Comparison of ENCODE assay signal across 35 mouse cellular contexts in genomic region chr16:28734461-28734860, GRCm38 (mm10).
"Had no signal": no experiment of that assay in that cellular context is flagged by ENCODE, and none has a peak within 500 bp of the region (broad histone marks: within the 10 kb centered on the region; RNA-seq: fewer than 3 reads in every experiment).

No protein-coding gene starts in this region.

- H3K27me3 ChIP-seq: heart, embryonic 12.5 days; heart, embryonic 13.5 days; heart, embryonic 15.5 days; hindbrain, embryonic 12.5 days; hindbrain, embryonic 13.5 days; hindbrain, embryonic 15.5 days; intestine, embryonic 15.5 days; kidney, embryonic 15.5 days had no signal

- H3K4me2 ChIP-seq: heart, embryonic 11.5 days; heart, embryonic 12.5 days; heart, embryonic 13.5 days; heart, embryonic 15.5 days; hindbrain, embryonic 12.5 days; hindbrain, embryonic 13.5 days; hindbrain, embryonic 14.5 days; hindbrain, embryonic 15.5 days; intestine, embryonic 15.5 days; kidney, embryonic 15.5 days had no signal

- H3K4me3 ChIP-seq: heart, embryonic 10.5 days; heart, embryonic 12.5 days; heart, embryonic 13.5 days; heart, embryonic 15.5 days; hindbrain, embryonic 10.5 days; hindbrain, embryonic 12.5 days; hindbrain, embryonic 13.5 days; hindbrain, embryonic 15.5 days; intestine, embryonic 15.5 days; kidney, embryonic 15.5 days; layer of hippocampus, adult 2 months had no signal

- H3K36me3 ChIP-seq: heart, embryonic 10.5 days; heart, embryonic 12.5 days; heart, embryonic 13.5 days; heart, embryonic 15.5 days; hindbrain, embryonic 10.5 days; hindbrain, embryonic 12.5 days; hindbrain, embryonic 13.5 days; hindbrain, embryonic 15.5 days; intestine, embryonic 15.5 days; kidney, embryonic 15.5 days had no signal

- ATAC-seq: hindbrain, embryonic 16.5 days; hindbrain, postnatal 0 days; inflammation-experienced regulatory T-cells, adult 6 months; intestine, embryonic 15.5 days; intestine, embryonic 16.5 days; intestine, postnatal 0 days had no signal

- H3K9me3 ChIP-seq: heart, embryonic 10.5 days; heart, embryonic 12.5 days; heart, embryonic 13.5 days; heart, embryonic 15.5 days; hindbrain, embryonic 10.5 days; hindbrain, embryonic 12.5 days; hindbrain, embryonic 13.5 days; hindbrain, embryonic 15.5 days; intestine, embryonic 15.5 days; kidney, embryonic 15.5 days had no signal

- H3K9ac ChIP-seq: heart, embryonic 12.5 days; heart, embryonic 13.5 days; heart, embryonic 15.5 days; hindbrain, embryonic 12.5 days; hindbrain, embryonic 13.5 days; hindbrain, embryonic 14.5 days; hindbrain, embryonic 15.5 days; intestine, embryonic 15.5 days; kidney, embryonic 15.5 days had no signal

- H3K27ac ChIP-seq: heart, embryonic 10.5 days; heart, embryonic 13.5 days; heart, embryonic 15.5 days; hindbrain, embryonic 10.5 days; hindbrain, embryonic 12.5 days; hindbrain, embryonic 13.5 days; hindbrain, embryonic 14.5 days; hindbrain, embryonic 15.5 days; hindbrain, postnatal 0 days; intestine, embryonic 15.5 days; kidney, embryonic 15.5 days; kidney, postnatal 0 days; layer of hippocampus, adult 2 months had no signal

- H3K4me1 ChIP-seq: heart, embryonic 10.5 days; heart, embryonic 12.5 days; heart, embryonic 13.5 days; heart, embryonic 15.5 days; hindbrain, embryonic 10.5 days; hindbrain, embryonic 12.5 days; hindbrain, embryonic 13.5 days; hindbrain, embryonic 15.5 days; intestine, embryonic 15.5 days; kidney, embryonic 15.5 days had no signal

- DNase-seq: heart, postnatal 10 days; heart, postnatal 14 days; heart, postnatal 36 days; heart, postnatal 4 days; kidney, adult 11 months; kidney, adult 18-20 months; kidney, adult 2 months; kidney, adult 8-10 months; kidney, adult 9 months; kidney, postnatal 10 days; kidney, postnatal 14 days; kidney, postnatal 25 days; kidney, postnatal 36 days; kidney, postnatal 4 days; layer of hippocampus, adult 9-11 months; layer of hippocampus, postnatal 36 days had no signal
